Mouse (Mus musculus): ENCODE measurements around the gene Dnaja3. TPM values are rescaled to one million over a fixed set of nuclear protein-coding genes. Genes with fewer than 3 reads are reported as not detected.

Dnaja3 gene
- polyA plus RNA-seq, 1 experiment from 2014 or later: 48.0 TPM

GRCm38 (mm10) chr16:4632050-4632449 lies 7.7 kb upstream of the Dnaja3 start:
- no peaks in the 10 kb centered on the region for H3K9me3 ChIP-seq (replicated peaks)
- WGBS: 41% methylated on average over 7 of the region's 7 CpGs
- no peaks in the 10 kb centered on the region for H3K27me3 ChIP-seq
- peaks cover 23% of the 10 kb centered on the region for H3K36me3 ChIP-seq (ENCODE audit: poor library complexity, severe bottlenecking)
- no peaks in the 10 kb centered on the region for H3K4me1 ChIP-seq
- H3K27ac ChIP-seq: no peak overlapping the region
- ATAC-seq: no peak; the same call in 1 of the 2 replicates
- no peak overlapping the region for H3K9ac ChIP-seq
- no peak overlapping the region for H3K4me2 ChIP-seq
- no peak overlapping the region for H3K4me3 ChIP-seq

- 85% methylated on average over 3 of the region's 3 CpGs for WGBS
- no peak overlapping the region for H3K27ac ChIP-seq
- H3K4me1 ChIP-seq: no peaks in the 10 kb centered on the region
- no peak for ATAC-seq
- H3K9ac ChIP-seq: no peak overlapping the region
- no peaks in the 10 kb centered on the region for H3K9me3 ChIP-seq (replicated peaks)
- no peak overlapping the region for H3K4me3 ChIP-seq
- H3K27me3 ChIP-seq: no peaks in the 10 kb centered on the region
- no peak overlapping the region for H3K4me2 ChIP-seq
- H3K36me3 ChIP-seq (ENCODE audit: poor library complexity, severe bottlenecking): peaks cover 14% of the 10 kb centered on the region
These were observed 6.1 kb upstream of the Dnaja3 start for GRCm38 (mm10) chr16:4633661-4634060.

- Histone ChIP-seq H3K4me2 (no peak overlapping the region), H3K4me3 (no peak overlapping the region), H3K4me1 (0 out of 2 replicates have a peak, but pooled peaks cover 4% of the 10 kb centered on the region), H3K27me3 (no peaks in the 10 kb centered on the region), H3K27ac (no peak overlapping the region), H3K9me3 (replicated peaks) (no peaks in the 10 kb centered on the region), H3K36me3 (ENCODE audit: poor library complexity, severe bottlenecking) (peaks cover 12% of the 10 kb centered on the region), H3K9ac (no peak overlapping the region)
- no peak for ATAC-seq
- 78% methylated on average over 9 of the region's 9 CpGs for WGBS
These were observed 5.1 kb upstream of the Dnaja3 start for GRCm38 (mm10) chr16:4634681-4635080.

GRCm38 (mm10) chr16:4635760-4636159 lies 4.0 kb upstream of the Dnaja3 start:
- no peak overlapping the region for H3K4me2 ChIP-seq
- H3K27me3 ChIP-seq: no peaks in the 10 kb centered on the region
- no peak overlapping the region for H3K27ac ChIP-seq
- no peaks in the 10 kb centered on the region for H3K9me3 ChIP-seq (replicated peaks)
- ATAC-seq: no peak
- 0 out of 2 replicates have a peak overlapping the region, but pooled peaks have one; percentile 7 for H3K9ac ChIP-seq
- peaks cover 12% of the 10 kb centered on the region for H3K36me3 ChIP-seq (ENCODE audit: poor library complexity, severe bottlenecking)
- WGBS: 77% methylated on average over 4 of the region's 4 CpGs
- peaks cover 15% of the 10 kb centered on the region for H3K4me1 ChIP-seq
- no peak overlapping the region for H3K4me3 ChIP-seq

- no peaks in the 10 kb centered on the region for H3K9me3 ChIP-seq (replicated peaks)
- H3K4me3 ChIP-seq: no peak overlapping the region
- no peak overlapping the region for H3K27ac ChIP-seq
- H3K4me1 ChIP-seq: peaks cover 45% of the 10 kb centered on the region
- no peak overlapping the region for H3K4me2 ChIP-seq
- H3K9ac ChIP-seq: no peak overlapping the region
- ATAC-seq: no peak
- WGBS: 88% methylated on average over 3 of the region's 3 CpGs
- peaks cover 1% of the 10 kb centered on the region; the same call in 1 of the 2 replicates for H3K36me3 ChIP-seq (ENCODE audit: poor library complexity, severe bottlenecking)
- H3K27me3 ChIP-seq: no peaks in the 10 kb centered on the region
These were observed 848 bp upstream of the Dnaja3 start for GRCm38 (mm10) chr16:4638891-4639390.

GRCm38 (mm10) chr16:4640267-4641005 lies 647 bp downstream of the Dnaja3 start:
- peak overlapping the region; percentile 47 for H3K4me3 ChIP-seq
- no peaks in the 10 kb centered on the region for H3K36me3 ChIP-seq (ENCODE audit: poor library complexity, severe bottlenecking)
- peaks cover 53% of the 10 kb centered on the region for H3K4me1 ChIP-seq
- H3K9me3 ChIP-seq (replicated peaks): no peaks in the 10 kb centered on the region
- no peak; the same call in 1 of the 2 replicates for ATAC-seq
- H3K9ac ChIP-seq: peak overlapping the region; percentile 68
- H3K4me2 ChIP-seq: peak overlapping the region; percentile 78
- H3K27ac ChIP-seq: no peak overlapping the region
- no peaks in the 10 kb centered on the region for H3K27me3 ChIP-seq
- 13% methylated on average over 17 of the region's 17 CpGs for WGBS

GRCm38 (mm10) chr16:4641119-4641838 lies 1.5 kb downstream of the Dnaja3 start:
- Histone ChIP-seq H3K9me3 (replicated peaks) (no peaks in the 10 kb centered on the region), H3K4me1 (peaks cover 53% of the 10 kb centered on the region), H3K4me3 (no peak overlapping the region), H3K36me3 (ENCODE audit: poor library complexity, severe bottlenecking) (no peaks in the 10 kb centered on the region), H3K4me2 (peak overlapping the region; percentile 78), H3K27me3 (no peaks in the 10 kb centered on the region), H3K9ac (peak overlapping the region; percentile 12; the same call in 1 of the 2 replicates), H3K27ac (no peak overlapping the region)
- WGBS: 59% methylated on average over 3 of the region's 3 CpGs
- ATAC-seq: no peak

GRCm38 (mm10) chr16:4642190-4642589 lies 2.4 kb downstream of the Dnaja3 start:
- 39% methylated on average over 13 of the region's 13 CpGs for WGBS
- no peak overlapping the region for H3K4me3 ChIP-seq
- H3K9me3 ChIP-seq (replicated peaks): no peaks in the 10 kb centered on the region
- no peaks in the 10 kb centered on the region for H3K27me3 ChIP-seq
- H3K27ac ChIP-seq: peak overlapping the region; percentile 6; the same call in 1 of the 2 replicates
- ATAC-seq: no peak
- H3K9ac ChIP-seq: peak overlapping the region; percentile 8; the same call in 1 of the 2 replicates
- peaks cover 53% of the 10 kb centered on the region for H3K4me1 ChIP-seq
- no peaks in the 10 kb centered on the region for H3K36me3 ChIP-seq (ENCODE audit: poor library complexity, severe bottlenecking)
- peak overlapping the region; percentile 1; the same call in 1 of the 2 replicates for H3K4me2 ChIP-seq

GRCm38 (mm10) chr16:4642937-4643336 lies 3.1 kb downstream of the Dnaja3 start:
- H3K27me3 ChIP-seq: no peaks in the 10 kb centered on the region
- 87% methylated on average over 6 of the region's 6 CpGs for WGBS
- H3K4me3 ChIP-seq: no peak overlapping the region
- 0 out of 2 replicates have a peak, but pooled peaks cover under 1% of the 10 kb centered on the region for H3K36me3 ChIP-seq (ENCODE audit: poor library complexity, severe bottlenecking)
- peaks cover 53% of the 10 kb centered on the region for H3K4me1 ChIP-seq
- ATAC-seq: no peak
- no peaks in the 10 kb centered on the region for H3K9me3 ChIP-seq (replicated peaks)
- no peak overlapping the region for H3K9ac ChIP-seq
- H3K27ac ChIP-seq: no peak overlapping the region
- no peak overlapping the region for H3K4me2 ChIP-seq

GRCm38 (mm10) chr16:4643670-4644419 lies 4.1 kb downstream of the Dnaja3 start:
- Histone ChIP-seq H3K4me2 (peak overlapping the region; percentile 4; the same call in 1 of the 2 replicates), H3K9me3 (replicated peaks) (no peaks in the 10 kb centered on the region), H3K27me3 (no peaks in the 10 kb centered on the region), H3K27ac (no peak overlapping the region), H3K4me3 (no peak overlapping the region), H3K9ac (0 out of 2 replicates have a peak overlapping the region, but pooled peaks have one; percentile 7), H3K4me1 (peaks cover 53% of the 10 kb centered on the region), H3K36me3 (ENCODE audit: poor library complexity, severe bottlenecking) (0 out of 2 replicates have a peak, but pooled peaks cover 7% of the 10 kb centered on the region)
- WGBS: 57% methylated on average over 11 of the region's 11 CpGs
- peak; percentile 75 for ATAC-seq

- Histone ChIP-seq H3K36me3 (ENCODE audit: poor library complexity, severe bottlenecking) (peaks cover 16% of the 10 kb centered on the region; the same call in 1 of the 2 replicates), H3K4me2 (no peak overlapping the region), H3K27ac (no peak overlapping the region), H3K9me3 (replicated peaks) (no peaks in the 10 kb centered on the region), H3K9ac (no peak overlapping the region), H3K4me1 (peaks cover 37% of the 10 kb centered on the region), H3K27me3 (no peaks in the 10 kb centered on the region), H3K4me3 (no peak overlapping the region)
- WGBS: 83% methylated on average over 4 of the region's 4 CpGs
- ATAC-seq: no peak
These were observed 6.1 kb downstream of the Dnaja3 start for GRCm38 (mm10) chr16:4645867-4646266.
